Mouse (Mus musculus) CH12.LX (cell line): ENCODE results near the gene Gcm2.

ENCODE experiments used
- CHD2 ChIP-seq: IDR thresholded peaks from 2 replicates; pipeline ENCODE4 v1.6.1; 2011; ENCODE audit warnings: low read length, improper control_type of control experiment
- CTCF ChIP-seq, 2 experiments: IDR thresholded peaks in 1 of 2; conservative IDR thresholded peaks in 1 of 2; 2 replicates each; pipeline ENCODE4 v1.5.1; 2011 to 2012; ENCODE audit warnings: low read depth in 2 of 2, low read length in 2 of 2, improper control_type of control experiment in 1 of 2, inconsistent platforms in 1 of 2, mild to moderate bottlenecking in 1 of 2, moderate library complexity in 1 of 2
- JUN ChIP-seq: IDR thresholded peaks from 2 replicates; pipeline ENCODE4 v1.6.1; 2011; ENCODE audit warnings: low read depth, mild to moderate bottlenecking, low read length, improper control_type of control experiment, moderate library complexity; ENCODE audit not compliant: insufficient read depth
- MAFK ChIP-seq: IDR thresholded peaks from 2 replicates; pipeline ENCODE4 v1.6.1; 2011; ENCODE audit warnings: low read length, improper control_type of control experiment; ENCODE audit not compliant: insufficient replicate concordance
- MYC ChIP-seq: IDR thresholded peaks from 2 replicates; pipeline ENCODE4 v1.6.1; 2011; ENCODE audit warnings: low read depth, mild to moderate bottlenecking, improper control_type of control experiment, low read length
- POLR2A ChIP-seq: IDR thresholded peaks from 2 replicates; pipeline ENCODE4 v1.6.1; 2011; ENCODE audit warnings: low read depth, mild to moderate bottlenecking, improper control_type of control experiment, low read length
- RAD21 ChIP-seq: IDR thresholded peaks from 2 replicates; pipeline ENCODE4 v1.6.1; 2011; ENCODE audit warnings: low read depth, mild to moderate bottlenecking, low read length, improper control_type of control experiment, moderate library complexity
- SIN3A ChIP-seq: IDR thresholded peaks from 2 replicates; pipeline ENCODE4 v1.6.1; 2012; ENCODE audit warnings: low read length, improper control_type of control experiment, inconsistent platforms
- TCF12 ChIP-seq: IDR thresholded peaks from 2 replicates; pipeline ENCODE4 v1.6.1; 2014; ENCODE audit warnings: low read depth, mild to moderate bottlenecking, inconsistent platforms, low read length, improper control_type of control experiment
- USF2 ChIP-seq: conservative IDR thresholded peaks from 2 replicates; pipeline ENCODE4 v1.6.1; 2011; ENCODE audit warnings: low read depth, low read length, improper control_type of control experiment
- ZC3H11A ChIP-seq: IDR thresholded peaks from 2 replicates; pipeline ENCODE4 v1.6.1; 2012; ENCODE audit warnings: low read depth, mild to moderate bottlenecking, inconsistent platforms, low read length, improper control_type of control experiment

- TF ChIP-seq MYC (no peak), POLR2A (no peak), TCF12 (no peak), ZC3H11A (no peak), CTCF (conservative IDR thresholded peaks at IDR 0.05 in 1 of 2, IDR thresholded peaks at IDR 0.05 in 1 of 2; ENCODE audit: low read depth in 2 of 2, low read length in 2 of 2) (peak; percentile 88 to 97), USF2 (no peak), JUN (no peak), MAFK (no peak), SIN3A (no peak), RAD21 (peak; percentile 59), CHD2 (no peak)
These were observed 35.4 kb upstream of the Gcm2 start for GRCm38 (mm10) chr13:41146271-41146670.
